Comparison of ENCODE assay signal across 19 mouse cellular contexts in the genomic region with DNA sequence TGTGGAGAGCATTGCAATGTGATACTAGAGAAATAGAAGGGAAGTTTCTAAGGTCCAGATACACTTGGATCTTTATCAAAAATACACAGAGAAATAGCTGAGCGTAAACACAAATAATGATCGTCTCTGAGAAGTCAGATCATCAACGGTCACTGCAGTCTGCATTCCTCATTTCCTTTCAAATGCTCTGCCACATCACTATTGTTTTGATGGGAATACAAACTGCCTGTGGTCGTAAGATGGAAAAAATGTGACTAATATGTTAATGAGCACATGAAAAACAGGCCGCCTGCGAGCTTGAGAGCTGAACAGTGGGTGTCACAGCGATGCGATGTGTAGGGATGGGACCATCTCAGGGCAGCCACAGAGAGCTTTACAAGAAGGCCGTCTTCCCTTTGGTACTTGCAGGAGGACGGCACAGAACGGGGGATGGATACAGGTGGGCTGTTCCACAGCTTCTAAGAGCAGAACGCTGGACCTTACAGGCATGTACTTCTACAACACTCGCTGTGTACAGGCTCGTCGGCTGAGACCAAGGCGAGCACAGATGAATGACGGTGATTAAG. TPM values are rescaled to one million over a fixed set of nuclear protein-coding genes. Genes with fewer than 3 reads are reported as not detected.
DNase-seq lines count a peak whose midpoint lies in the region; ATAC-seq and TF ChIP-seq lines count a peak whose summit lies in the region.
"Had no signal": no experiment of that assay in that cellular context is flagged by ENCODE, and none has a peak within 500 bp of the region (broad histone marks: within the 10 kb centered on the region; RNA-seq: fewer than 3 reads in every experiment).

No protein-coding gene starts in this region.

- H3K9ac ChIP-seq in hindbrain, embryonic 12.5 days = no peak overlapping the region
- no peak overlapping the region for H3K9ac ChIP-seq in intestine, embryonic 16.5 days (ENCODE audit: low read depth, low read length)
- H3K9ac ChIP-seq: embryonic facial prominence, embryonic 13.5 days; forebrain, embryonic 13.5 days; heart, embryonic 13.5 days; kidney, embryonic 15.5 days had no signal

- H3K27me3 ChIP-seq in hindbrain, embryonic 12.5 days = no peaks in the 10 kb centered on the region
- H3K27me3 ChIP-seq in hindbrain, embryonic 10.5 days (ENCODE audit: insufficient read depth, poor library complexity, severe bottlenecking) = no peaks in the 10 kb centered on the region
- no peaks in the 10 kb centered on the region for H3K27me3 ChIP-seq in intestine, embryonic 16.5 days (replicated peaks; ENCODE audit: control insufficient read depth, insufficient read depth, low read length)
- H3K27me3 ChIP-seq: embryonic facial prominence, embryonic 13.5 days; forebrain, embryonic 13.5 days; heart, embryonic 13.5 days; kidney, embryonic 15.5 days had no signal

- DNase-seq in hindbrain, embryonic 10.5 days (ENCODE audit: low spot score) = no peak
- peak; percentile 63 for DNase-seq in right cerebral cortex, adult 18-20 months
- DNase-seq in right cerebral cortex, postnatal 4 days = no peak
- DNase-seq in left cerebral cortex, adult 2 months (ENCODE audit: extremely low spot score in 1 of 2, low spot score in 2 of 2) = peak; percentile 29 to 32
- no peak for DNase-seq in adrenal gland, adult 8-10 months
- no peak for DNase-seq in urinary bladder, adult 2 months (ENCODE audit: low spot score)
- DNase-seq: adrenal gland, postnatal 14 days; B cell, adult 2 months; cerebellum, postnatal 14 days; gastrocnemius, postnatal 25 days; lung, postnatal 36 days; thymus, adult 18-20 months had no signal

- intact Hi-C loops in left cerebral cortex, adult 2 months (cut with DNase I) = no loop called here

- H3K36me3 ChIP-seq in hindbrain, embryonic 12.5 days = no peaks in the 10 kb centered on the region
- H3K36me3 ChIP-seq in hindbrain, embryonic 10.5 days = no peaks in the 10 kb centered on the region
- no peaks in the 10 kb centered on the region for H3K36me3 ChIP-seq in intestine, embryonic 16.5 days (ENCODE audit: control insufficient read depth, insufficient read depth, low read length)
- H3K36me3 ChIP-seq: embryonic facial prominence, embryonic 13.5 days; heart, embryonic 13.5 days; kidney, embryonic 15.5 days had no signal

- no peaks in the 10 kb centered on the region for H3K9me3 ChIP-seq in hindbrain, embryonic 12.5 days (replicated peaks)
- no peaks in the 10 kb centered on the region for H3K9me3 ChIP-seq in hindbrain, embryonic 10.5 days
- H3K9me3 ChIP-seq in intestine, embryonic 16.5 days (ENCODE audit: control insufficient read depth, low read length) = no peaks in the 10 kb centered on the region
- H3K9me3 ChIP-seq: embryonic facial prominence, embryonic 13.5 days; forebrain, embryonic 13.5 days; heart, embryonic 13.5 days; kidney, embryonic 15.5 days had no signal

- no peak overlapping the region for H3K4me2 ChIP-seq in hindbrain, embryonic 12.5 days (replicated peaks)
- no peak overlapping the region for H3K4me2 ChIP-seq in intestine, embryonic 16.5 days (ENCODE audit: low read depth, low read length)
- H3K4me2 ChIP-seq: embryonic facial prominence, embryonic 13.5 days; forebrain, embryonic 13.5 days; heart, embryonic 13.5 days; kidney, embryonic 15.5 days; midbrain, embryonic 11.5 days had no signal

- 70% methylated on average over 17 of the region's 17 CpGs for WGBS in hindbrain, embryonic 12.5 days
- WGBS in hindbrain, embryonic 10.5 days = 80% methylated on average over 17 of the region's 17 CpGs
- WGBS in intestine, embryonic 16.5 days = 73% methylated on average over 17 of the region's 17 CpGs

- H3K4me1 ChIP-seq in hindbrain, embryonic 12.5 days = no peaks in the 10 kb centered on the region
- H3K4me1 ChIP-seq in hindbrain, embryonic 10.5 days (replicated peaks) = peaks cover 4% of the 10 kb centered on the region; the same call in 1 of the 2 replicates
- H3K4me1 ChIP-seq in intestine, embryonic 16.5 days (ENCODE audit: control insufficient read depth, insufficient read depth, low read length) = no peaks in the 10 kb centered on the region
- H3K4me1 ChIP-seq: embryonic facial prominence, embryonic 13.5 days had no signal

- ATAC-seq in hindbrain, embryonic 12.5 days (ENCODE audit: low FRiP score) = peak; percentile 32; the same call in 1 of the 2 replicates
- ATAC-seq in intestine, embryonic 16.5 days = no peak
- ATAC-seq: forebrain, embryonic 13.5 days had no signal

- no peak overlapping the region for H3K4me3 ChIP-seq in hindbrain, embryonic 12.5 days
- H3K4me3 ChIP-seq in hindbrain, embryonic 10.5 days = no peak overlapping the region
- H3K4me3 ChIP-seq in left cerebral cortex, adult 2 months = peak overlapping the region; percentile 4; the same call in 1 of the 2 replicates
- H3K4me3 ChIP-seq in intestine, embryonic 16.5 days (ENCODE audit: low read length) = no peak overlapping the region
- H3K4me3 ChIP-seq: embryonic facial prominence, embryonic 13.5 days; forebrain, embryonic 13.5 days; heart, embryonic 13.5 days; kidney, embryonic 15.5 days had no signal

- H3K27ac ChIP-seq in hindbrain, embryonic 12.5 days = no peak overlapping the region
- H3K27ac ChIP-seq in hindbrain, embryonic 10.5 days = no peak overlapping the region
- peak overlapping the region; percentile 58 for H3K27ac ChIP-seq in left cerebral cortex, adult 2 months
- no peak overlapping the region for H3K27ac ChIP-seq in intestine, embryonic 16.5 days (ENCODE audit: low read length)
- H3K27ac ChIP-seq: embryonic facial prominence, embryonic 13.5 days; forebrain, embryonic 13.5 days; heart, embryonic 13.5 days; kidney, embryonic 15.5 days had no signal

- TF ChIP-seq CTCF in left cerebral cortex, adult 2 months (IDR thresholded peaks at IDR 0.05) = no peak

RNA-seq across cellular contexts. Expression of a gene that starts 51.0 kb away (rescaled TPM):
- 3.8 and 4.8 TPM in 2 replicates for polyA plus RNA-seq in hindbrain, embryonic 12.5 days (2016; fragmentation: Nextera tagmentation; extraction: Ambion mirVana)
- 0.88 and 1.1 TPM in 2 replicates for polyA plus RNA-seq in hindbrain, embryonic 10.5 days (2016; fragmentation: Nextera tagmentation; extraction: Ambion mirVana)
- total RNA-seq in left cerebral cortex, adult 2 months (2021) = 10 to 100 TPM; 47.8 to 54.1 TPM
- 6.8 and 7.5 TPM in 2 replicates for polyA plus RNA-seq in intestine, embryonic 16.5 days (2015; fragmentation: Nextera tagmentation; extraction: Ambion mirVana)
- under 1 TPM; 0.15 to 0.62 (median 0.51) TPM for total RNA-seq in adrenal gland, adult 8-10 months (2022)
- 2.0 and 3.7 TPM in 2 replicates for polyA plus RNA-seq in urinary bladder, adult 2 months (2012; rRNA removed)

Comparison
In these comparisons a context has a peak if more than half of its experiments do, and no peak if none do; other contexts are left out.
1. DNase-seq: peak in right cerebral cortex, adult 18-20 months (single experiment) and left cerebral cortex, adult 2 months (2 of 2); none in hindbrain, embryonic 10.5 days (single experiment), right cerebral cortex, postnatal 4 days (single experiment), adrenal gland, adult 8-10 months (single experiment) and urinary bladder, adult 2 months (single experiment).